Mouse (Mus musculus) v-Abl transformed pro-B cells (cell line): ENCODE measurements around the gene Galnt13.
"Not testable (repeated sequence)": the region's sequence is repeated elsewhere in the genome, so short reads cannot be mapped to it uniquely, and the experiment has no call there.

ENCODE experiments used
- in situ Hi-C, 2 experiments: fragments of 400-800 bp; cut with MboI; formaldehyde crosslinking; loops; one replicate each; pipeline ENCODE4 v1.15.1; 2025; ENCODE audit not compliant: unreplicated experiment in 2 of 2

Galnt13 gene

DNA sequence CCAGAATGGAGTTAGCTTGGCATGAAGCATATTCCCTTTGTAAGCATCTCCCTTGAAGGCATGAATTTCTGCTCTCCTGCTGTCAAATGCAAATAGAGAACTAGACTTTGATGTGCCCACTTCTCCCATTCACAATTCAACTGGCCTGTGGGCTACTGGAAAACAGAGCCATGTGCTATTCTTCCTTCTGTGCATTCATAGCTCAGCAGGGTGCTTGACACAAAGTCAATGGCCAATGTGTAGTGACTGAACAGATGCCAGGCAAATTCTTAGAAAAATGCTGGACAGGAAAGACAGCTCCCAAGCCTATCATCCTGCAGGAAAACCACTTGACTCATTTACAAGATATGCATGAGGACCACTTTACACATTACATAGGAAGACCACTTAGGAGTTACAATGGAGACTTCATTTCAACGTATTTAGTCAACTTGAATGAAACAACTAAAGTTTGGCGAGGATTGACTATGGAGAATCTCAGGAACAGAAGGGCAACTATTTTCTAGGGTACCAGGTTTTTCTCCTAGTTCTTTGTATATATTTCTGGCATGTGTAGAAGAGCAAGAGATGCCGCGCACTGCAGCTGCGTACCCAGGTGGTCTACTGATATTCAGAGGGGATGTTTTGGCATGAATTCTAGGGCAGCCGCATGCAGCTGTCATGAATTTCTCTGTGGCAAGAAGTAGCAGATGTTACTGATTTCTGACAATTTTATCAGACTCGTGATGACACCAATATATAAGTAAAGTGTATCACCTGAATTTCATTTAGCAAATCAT, 470.4 kb downstream of the Galnt13 start:
- in situ Hi-C loops, result no loop called here

DNA sequence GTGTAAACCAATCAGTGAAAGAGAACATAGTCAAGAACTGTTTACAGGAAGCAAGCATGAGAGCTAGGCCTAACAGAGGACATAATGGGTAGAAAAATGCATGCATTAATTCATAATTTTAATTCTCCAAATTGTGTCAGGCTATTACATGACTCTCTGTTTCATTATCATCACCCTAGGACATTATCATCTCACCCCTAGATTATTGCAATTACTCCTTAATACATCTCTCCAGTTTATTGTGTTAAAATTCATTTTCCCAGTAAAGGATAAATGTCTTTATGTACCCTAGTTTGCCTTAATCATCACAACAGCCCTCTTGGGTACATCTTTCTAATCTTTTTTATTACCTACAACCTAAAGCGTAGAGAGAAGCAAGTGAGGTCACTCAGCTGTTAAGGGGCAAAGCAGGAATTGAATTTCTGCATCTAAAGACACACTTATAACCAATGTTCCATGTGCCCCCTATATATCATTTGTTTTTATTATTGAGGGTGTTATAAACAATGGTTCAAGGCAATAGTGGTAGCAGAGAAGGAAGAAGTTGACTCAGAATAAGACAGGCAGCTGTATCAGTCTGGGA, 479.1 kb downstream of the Galnt13 start:
- in situ Hi-C loops, result no loop called here

DNA sequence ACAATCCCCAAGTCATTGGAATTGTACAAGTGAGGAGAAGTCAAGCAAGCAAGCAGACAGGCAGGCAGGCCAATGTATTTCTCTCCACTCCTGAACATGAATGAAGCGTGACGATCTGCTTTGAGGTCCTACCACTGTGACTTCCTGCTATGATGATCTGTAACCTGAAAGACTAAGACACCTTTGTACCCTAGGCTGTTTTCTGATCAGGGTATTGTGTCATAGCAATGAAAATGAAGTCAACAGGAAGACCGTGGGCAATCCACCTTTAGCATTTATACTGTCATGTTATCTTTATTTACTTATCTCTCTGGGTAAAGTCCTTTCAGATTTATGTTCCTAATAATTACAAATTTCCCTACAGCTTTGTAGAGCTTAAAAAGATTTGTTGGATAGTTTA, 500.3 kb downstream of the Galnt13 start:
- in situ Hi-C loops, result no loop called here

DNA sequence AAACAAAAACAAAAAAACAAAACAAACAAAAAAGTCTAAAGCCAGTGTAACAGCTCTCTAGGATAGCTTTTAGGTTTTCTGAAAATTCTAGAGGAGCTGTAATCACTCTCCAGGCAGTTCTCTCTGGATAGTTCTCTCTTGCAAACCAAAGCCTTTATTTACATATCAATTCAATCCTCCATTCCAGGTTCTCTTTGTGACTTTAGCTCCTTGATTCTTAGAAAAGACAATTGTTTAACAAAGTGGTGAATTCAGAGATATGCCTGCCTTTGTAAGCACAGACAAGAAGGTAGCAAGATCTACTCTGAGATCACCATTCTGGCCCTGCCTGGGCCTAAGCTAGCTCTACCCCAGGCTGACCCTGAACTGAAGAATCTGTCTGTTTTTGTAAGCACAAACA, 501.2 kb downstream of the Galnt13 start:
- in situ Hi-C loops, result no loop called here

DNA sequence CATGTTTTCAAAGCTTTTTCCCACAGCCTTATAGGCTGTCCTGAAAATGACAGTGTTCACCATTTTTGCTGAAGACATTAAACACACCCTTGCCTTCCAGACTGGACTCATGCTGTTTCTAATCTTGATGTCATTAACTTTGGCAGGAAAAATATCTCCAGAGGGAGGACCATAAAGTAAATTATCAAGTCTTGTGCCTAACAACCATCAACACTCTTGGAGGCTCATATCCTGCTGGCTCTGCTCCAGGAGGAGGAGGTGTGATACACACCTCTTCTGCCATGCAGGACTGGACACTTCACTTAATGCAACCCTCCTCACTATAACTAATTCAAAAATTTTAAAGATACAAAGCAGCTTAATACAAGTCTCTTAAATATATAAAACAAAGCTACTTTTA, 502.0 kb downstream of the Galnt13 start:
- in situ Hi-C loops, result no loop called here

DNA sequence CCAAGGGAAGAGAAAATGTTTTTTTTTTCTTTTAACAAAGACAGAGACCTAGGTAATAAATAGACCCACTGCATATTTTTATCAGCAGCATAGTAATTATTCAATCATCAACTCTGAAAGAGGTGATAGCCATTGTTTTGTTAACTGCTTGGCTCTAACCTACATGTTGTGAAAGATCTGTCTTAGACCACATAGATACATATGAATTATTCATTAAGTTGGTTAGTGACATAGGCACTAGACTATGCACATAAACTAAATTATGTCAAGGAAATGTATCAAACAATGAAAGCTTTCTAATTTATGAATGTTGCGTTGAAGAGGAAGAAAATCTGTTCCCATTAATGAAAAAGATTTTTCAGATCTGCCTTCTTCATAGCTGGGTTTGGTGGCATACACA, 507.3 kb downstream of the Galnt13 start:
- in situ Hi-C loops, result no loop called here

DNA sequence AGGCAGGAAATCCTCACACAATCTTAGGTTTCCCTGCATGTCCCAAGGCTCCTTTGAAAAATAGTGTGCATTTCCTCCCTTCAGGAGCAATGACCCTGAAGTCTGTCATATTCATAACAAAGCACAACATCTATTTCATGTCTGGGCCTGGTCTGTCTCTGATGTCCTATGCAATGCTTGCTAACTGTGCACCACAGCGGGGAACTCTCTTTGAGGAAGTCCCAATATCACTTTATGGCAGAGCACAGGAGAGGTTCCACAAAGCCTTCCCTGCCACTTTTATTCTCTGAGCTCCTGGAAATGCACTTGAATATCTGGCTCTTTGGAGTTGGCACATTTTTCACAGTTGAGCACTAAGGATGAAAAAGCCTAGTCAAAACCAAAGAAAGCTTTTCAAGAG, 547.7 kb downstream of the Galnt13 start:
- in situ Hi-C loops, result no loop called here

DNA sequence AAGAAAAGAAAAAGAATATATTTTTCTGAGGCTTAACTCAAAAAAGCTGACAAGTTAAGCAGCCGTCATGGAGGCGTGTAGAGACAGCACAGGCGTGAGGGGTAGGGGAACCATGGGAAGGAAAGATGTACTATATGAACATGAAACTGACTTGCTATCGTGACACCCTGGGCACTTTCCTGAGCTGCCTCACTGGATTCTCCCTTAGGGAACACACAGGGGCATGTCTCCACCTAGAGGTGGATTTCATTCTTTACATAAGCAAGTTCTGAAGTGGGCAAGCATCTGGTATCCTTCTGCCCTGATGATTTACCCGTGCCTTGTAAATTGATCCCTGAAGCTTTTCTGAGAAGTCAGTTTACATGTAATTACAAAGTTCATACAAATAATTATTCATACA, 586.4 kb downstream of the Galnt13 start:
- in situ Hi-C loops, result not testable (repeated sequence)

DNA sequence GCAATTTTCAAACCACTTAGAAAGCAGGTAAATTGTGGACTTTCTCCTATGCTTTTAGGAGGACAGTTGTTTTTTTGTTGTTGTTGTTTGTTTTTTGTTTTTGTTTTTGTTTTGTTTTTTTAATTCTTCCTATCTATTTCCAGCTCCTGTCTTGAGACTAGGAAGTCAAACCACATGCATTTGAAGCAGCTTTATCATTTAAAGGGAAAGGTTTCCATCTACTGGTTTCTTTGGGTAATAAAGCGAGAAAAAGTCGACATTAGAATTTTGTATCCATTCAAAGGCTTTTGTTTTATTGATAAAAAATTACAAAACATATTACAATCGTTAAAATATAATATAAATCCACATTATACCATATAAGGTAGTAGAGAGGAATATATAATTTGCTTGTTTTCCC, 598.5 kb downstream of the Galnt13 start:
- in situ Hi-C loops, result no loop called here

DNA sequence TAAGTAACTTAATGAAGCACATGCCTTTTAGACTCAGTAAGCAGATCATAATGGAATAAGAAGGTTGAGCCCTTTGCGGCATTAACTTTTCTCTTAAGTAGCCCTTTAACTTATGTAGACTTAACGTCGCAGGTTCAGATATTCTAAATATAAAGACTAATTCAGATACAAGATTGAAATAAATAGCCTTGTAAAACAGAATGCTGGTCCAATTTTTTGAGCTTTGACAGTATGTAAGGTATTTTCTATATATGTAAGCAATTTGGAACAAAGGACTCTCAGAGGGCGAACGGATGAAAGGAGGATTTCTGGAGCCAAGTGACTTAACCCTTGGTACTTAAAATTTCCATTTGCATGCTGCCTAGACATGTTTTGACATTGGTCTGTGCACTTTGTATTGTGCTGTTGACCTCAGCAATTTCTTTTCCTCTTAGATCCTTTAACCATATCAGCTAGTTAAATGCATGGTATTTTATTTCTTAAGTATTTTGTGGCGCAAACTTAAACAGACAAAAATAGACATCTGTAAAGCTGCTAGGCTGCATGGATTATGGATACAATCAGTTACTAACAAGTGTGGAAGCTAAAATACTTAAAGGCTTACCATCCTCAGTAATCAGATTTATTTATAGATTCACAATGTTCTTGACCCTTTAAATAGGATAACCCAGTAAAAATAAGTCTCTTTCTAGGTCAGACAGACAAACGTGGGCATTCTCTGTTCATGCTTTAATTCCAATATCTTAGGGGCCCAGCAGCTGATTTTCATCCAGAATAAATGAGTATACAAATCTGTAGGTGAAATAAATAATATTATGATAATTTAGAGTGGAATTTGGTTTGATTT, 629.6 kb downstream of the Galnt13 start:
- in situ Hi-C loops, result no loop called here

DNA sequence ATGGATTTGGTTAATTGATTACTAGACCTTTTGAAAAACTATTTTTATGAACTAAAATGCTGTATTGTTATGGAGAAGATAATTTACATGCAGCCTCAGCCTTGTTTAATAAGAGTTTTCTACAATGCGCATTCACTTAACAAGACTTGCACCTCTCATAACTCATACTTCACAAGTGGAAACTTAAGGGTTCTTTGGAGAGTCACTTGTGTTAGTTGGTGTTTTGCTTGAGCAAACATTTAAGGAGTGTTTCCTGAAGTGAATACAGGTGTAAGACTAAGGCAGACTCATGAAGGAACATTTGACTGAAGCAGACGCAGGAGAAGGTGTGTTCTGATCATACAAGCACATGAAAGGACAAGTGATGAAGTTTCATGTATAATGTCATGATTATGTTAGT, 649.5 kb downstream of the Galnt13 start:
- in situ Hi-C loops, result no loop called here

DNA sequence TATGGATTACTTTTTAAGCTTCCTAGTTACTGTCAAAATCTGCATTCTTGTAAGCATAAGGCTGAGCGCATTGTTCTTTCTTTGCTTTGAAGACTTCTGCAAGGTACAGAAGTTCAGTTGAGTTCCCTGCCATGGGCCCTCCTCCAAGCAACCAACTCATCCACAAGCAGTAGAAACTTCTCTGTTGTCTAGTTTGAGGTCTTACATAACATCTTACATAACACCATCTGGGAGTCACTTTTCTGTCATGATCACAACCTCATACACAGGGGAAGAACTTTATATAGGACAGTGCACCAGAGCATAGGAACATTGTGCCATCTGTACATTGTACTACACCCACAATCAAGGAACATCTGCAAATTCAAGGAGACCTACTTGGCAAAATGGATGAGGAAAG, 651.9 kb downstream of the Galnt13 start:
- in situ Hi-C loops, result no loop called here

DNA sequence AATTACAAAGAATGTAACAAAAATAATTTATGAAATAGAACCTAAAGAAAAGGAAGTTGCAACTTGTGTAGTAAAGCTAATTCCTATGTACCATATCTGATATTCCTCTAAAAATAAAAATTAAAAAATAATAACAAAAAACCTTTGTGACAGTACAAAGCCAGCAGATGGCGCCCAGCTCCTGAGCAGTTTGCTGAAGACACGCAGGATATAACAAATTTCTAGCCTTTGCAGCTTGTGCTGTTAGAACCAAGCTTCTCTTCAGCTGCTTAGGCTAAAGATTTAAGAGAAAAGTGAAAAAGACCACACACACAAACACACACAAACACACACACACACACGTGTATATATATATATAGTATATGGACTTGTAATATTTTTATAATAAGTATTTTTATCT, 654.2 kb downstream of the Galnt13 start:
- in situ Hi-C loops, result no loop called here

DNA sequence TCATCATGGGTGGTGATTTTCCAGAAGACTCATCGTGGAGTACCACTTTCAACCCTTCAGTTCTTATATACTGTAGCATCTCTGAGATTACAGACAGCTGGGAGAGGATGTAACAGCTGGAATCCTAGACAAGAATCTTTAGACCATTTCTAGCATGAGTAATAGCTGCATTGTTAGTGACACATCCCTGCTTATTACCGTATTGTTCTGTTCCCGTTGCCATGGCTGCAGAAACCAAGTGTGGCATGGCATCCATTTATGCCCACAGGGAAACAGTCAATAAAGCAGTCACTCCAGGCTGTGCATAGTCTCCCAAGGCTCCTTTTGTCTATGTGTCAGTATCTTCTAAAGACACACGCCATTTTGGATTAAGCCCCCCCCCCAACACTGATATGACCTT, 655.4 kb downstream of the Galnt13 start:
- in situ Hi-C loops, result no loop called here

DNA sequence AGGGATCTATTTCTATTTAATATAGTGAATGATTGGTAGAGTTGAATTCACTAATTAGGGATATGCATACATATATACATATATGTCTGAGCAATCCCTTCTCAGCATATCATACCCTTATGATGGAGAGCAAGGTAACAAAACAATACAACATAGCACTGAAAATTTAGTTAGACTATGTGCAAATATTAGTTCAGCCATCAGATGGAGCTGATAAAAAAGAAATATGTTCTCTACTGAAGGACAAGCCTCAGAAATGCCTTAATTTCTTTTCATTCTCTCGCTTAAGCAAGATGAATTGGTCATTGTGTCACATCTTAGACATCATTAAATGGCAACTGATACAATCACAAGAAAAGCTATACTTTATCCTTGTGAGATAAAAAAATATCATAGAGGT, 663.0 kb downstream of the Galnt13 start:
- in situ Hi-C loops, result no loop called here

DNA sequence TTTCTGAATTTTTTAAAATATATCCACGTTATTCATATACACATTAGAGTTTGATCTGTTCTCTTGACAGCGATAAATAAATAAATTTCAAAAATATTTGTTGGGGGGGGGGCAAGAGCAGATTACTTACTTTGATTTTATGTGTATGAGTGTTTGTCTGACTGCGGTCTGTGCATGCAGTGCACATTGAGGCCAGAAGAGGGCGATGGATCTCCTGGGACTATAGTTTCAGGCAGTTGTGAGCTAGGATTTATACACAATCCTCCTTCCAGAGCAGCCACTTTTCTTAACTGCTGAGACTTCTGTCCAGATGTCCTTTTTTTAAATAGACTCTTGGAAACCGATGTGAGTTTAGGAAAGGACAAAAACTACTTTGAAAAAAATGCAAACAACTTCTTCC, 665.2 kb downstream of the Galnt13 start:
- in situ Hi-C loops, result no loop called here

DNA sequence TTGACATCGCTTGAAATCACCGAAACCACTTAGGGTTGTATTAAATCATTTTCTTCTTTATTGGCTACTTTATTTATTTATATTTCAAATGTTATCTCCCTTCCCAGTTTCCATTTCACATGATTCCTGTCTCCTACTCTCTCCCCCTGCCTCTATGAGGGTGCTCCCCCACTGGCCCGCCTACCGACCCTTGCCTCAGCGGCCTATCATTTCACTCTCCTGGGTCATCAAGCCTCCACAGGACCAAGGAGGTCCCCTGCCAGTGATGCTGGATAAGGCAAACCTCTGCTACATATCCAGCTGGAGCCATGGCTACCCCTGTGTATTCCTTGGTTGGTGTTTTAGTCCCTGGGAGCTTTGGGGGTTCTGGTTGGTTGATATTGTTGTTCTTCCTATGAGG, 667.4 kb downstream of the Galnt13 start:
- in situ Hi-C loops, result no loop called here

DNA sequence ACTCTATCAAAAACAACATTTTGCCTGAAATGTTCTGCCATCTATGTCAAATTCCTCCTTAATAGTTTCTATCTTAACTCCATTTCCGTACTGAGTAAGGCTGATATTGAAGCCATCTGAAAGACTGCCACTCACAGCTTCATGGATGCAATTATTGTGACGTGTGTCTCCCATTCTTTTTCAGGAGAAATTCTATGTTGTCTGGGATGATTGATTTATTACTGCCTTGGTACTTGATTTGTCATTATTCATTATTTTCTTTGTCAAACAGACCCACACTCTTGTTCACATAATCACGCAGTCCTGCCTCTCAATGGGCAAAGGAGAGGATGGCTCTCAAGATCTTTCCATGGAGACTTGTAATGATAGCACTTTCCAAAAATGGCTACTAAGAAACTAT, 671.7 kb downstream of the Galnt13 start:
- in situ Hi-C loops, result no loop called here

DNA sequence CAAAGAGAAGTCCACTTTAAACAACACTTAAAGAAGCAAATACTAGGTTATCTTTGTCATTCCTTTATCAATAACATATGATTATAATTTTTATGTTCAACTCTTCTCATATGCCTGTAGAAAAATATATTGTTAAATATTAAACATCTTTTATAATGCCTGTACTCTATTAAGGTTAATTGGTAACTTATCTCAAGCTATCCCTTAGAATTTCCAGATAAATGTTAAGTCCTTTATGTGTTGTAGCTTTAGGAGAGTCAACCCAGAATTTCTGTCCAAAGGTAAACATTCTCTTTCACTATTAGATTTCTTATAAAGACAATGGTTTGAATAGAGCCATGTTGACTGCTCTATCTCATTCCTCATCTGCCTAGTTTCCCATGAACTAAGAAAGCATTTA, 717.0 kb downstream of the Galnt13 start:
- in situ Hi-C loops, result no loop called here

DNA sequence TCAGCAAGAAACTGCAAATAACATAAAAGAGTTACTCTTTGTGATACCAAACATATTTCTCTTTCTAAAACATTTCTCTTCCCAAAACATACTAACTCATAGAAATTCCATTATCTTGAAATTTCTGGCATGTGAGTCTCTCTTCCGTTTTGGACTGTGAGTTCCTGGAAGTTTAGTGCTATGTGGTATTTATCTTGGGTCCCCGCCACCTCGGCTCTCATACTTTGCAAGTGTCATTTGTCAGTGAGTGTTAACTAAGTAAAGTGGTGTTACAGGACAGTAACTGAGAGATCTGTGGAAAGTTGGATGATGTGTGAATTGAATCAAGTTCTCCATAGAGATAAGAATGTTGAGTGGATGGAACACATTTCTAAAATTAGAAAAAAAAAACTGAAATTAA, 728.7 kb downstream of the Galnt13 start:
- in situ Hi-C loops, result no loop called here
